Mouse (Mus musculus) cerebellum, adult 2 months (tissue): Measurements from ENCODE around the gene Vmn1r31.

ENCODE experiments used
- CTCF ChIP-seq: fragments of 200-500 bp; IDR thresholded peaks from 2 replicates; pipeline ENCODE4 v1.5.1; 2011; ENCODE audit warnings: low read depth, mild to moderate bottlenecking, control low read depth, low read length, moderate library complexity, borderline replicate concordance; ENCODE audit not compliant: insufficient read depth
- POLR2A ChIP-seq: fragments of 200-500 bp; IDR thresholded peaks from 2 replicates; pipeline ENCODE4 v1.6.1; 2011; ENCODE audit warnings: low read length, control low read depth, borderline replicate concordance; ENCODE audit not compliant: insufficient read depth

GRCm38 (mm10) chr6:58475230-58475629 lies at the start of gene Vmn1r31:
- no peak for TF ChIP-seq CTCF
- TF ChIP-seq POLR2A = no peak
